In genomic region chr8:120821399-120822170, GRCm38 (mm10) we compare ENCODE assay signal across 9 mouse cellular contexts.
A peak's percentile ranks its signal among the peaks of the same experiment; 100 is the strongest.
DNase-seq lines count a peak whose midpoint lies in the region; ATAC-seq and TF ChIP-seq lines count a peak whose summit lies in the region.
"Had no signal": no experiment of that assay in that cellular context is flagged by ENCODE, and none has a peak within 500 bp of the region (broad histone marks: within the 10 kb centered on the region; RNA-seq: fewer than 3 reads in every experiment).

No protein-coding gene starts in this region.

- no peaks in the 10 kb centered on the region for H3K27me3 ChIP-seq in kidney, adult 2 months (replicated peaks; ENCODE audit: control insufficient read depth, insufficient read depth, low read length)
- peaks cover 21% of the 10 kb centered on the region; the same call in 1 of the 2 replicates for H3K27me3 ChIP-seq in kidney, embryonic 14.5 days (ENCODE audit: control insufficient read depth, insufficient read depth, low read length)
- H3K27me3 ChIP-seq in lung, embryonic 15.5 days, result no peaks in the 10 kb centered on the region

- TF ChIP-seq POLR2A in kidney, adult 2 months (IDR thresholded peaks at IDR 0.05; ENCODE audit: low read depth, low read length), result no peak

- H3K9me3 ChIP-seq in kidney, embryonic 14.5 days (ENCODE audit: control insufficient read depth, low read length), result peaks cover 5% of the 10 kb centered on the region; the same call in 1 of the 2 replicates
- no peaks in the 10 kb centered on the region for H3K9me3 ChIP-seq in lung, embryonic 15.5 days

- DNase-seq in kidney, adult 2 months, result peak; percentile 61
- DNase-seq in kidney, adult 11 months, result no peak
- peak; percentile 70 for DNase-seq in R1 (ENCODE audit: low read depth, low spot score)
- DNase-seq in embryo, embryonic 11 days, result peak; percentile 79
- DNase-seq in right cerebral cortex, adult 18-20 months, result peak; percentile 14
- DNase-seq in ovary, postnatal 10 days (ENCODE audit: low spot score), result no peak

- no peaks in the 10 kb centered on the region for H3K36me3 ChIP-seq in kidney, adult 2 months (ENCODE audit: control insufficient read depth, insufficient read depth, low read length)
- no peaks in the 10 kb centered on the region for H3K36me3 ChIP-seq in kidney, embryonic 14.5 days (ENCODE audit: control insufficient read depth, insufficient read depth, low read length)
- no peaks in the 10 kb centered on the region for H3K36me3 ChIP-seq in lung, embryonic 15.5 days

- no peak overlapping the region for H3K9ac ChIP-seq in kidney, embryonic 14.5 days (ENCODE audit: low read depth, low read length)
- H3K9ac ChIP-seq in lung, embryonic 15.5 days, result no peak overlapping the region

- 34% methylated on average over 9 of the region's 9 CpGs for WGBS in kidney, adult 2 months
- WGBS in kidney, embryonic 14.5 days, result 33% methylated on average over 9 of the region's 9 CpGs
- 25% methylated on average over 9 of the region's 9 CpGs for WGBS in lung, embryonic 15.5 days

- peak; percentile 66 for TF ChIP-seq CTCF in kidney, adult 2 months (conservative IDR thresholded peaks at IDR 0.05; ENCODE audit: insufficient read depth, insufficient read length, low read depth, low read length)

- no peak overlapping the region for H3K4me3 ChIP-seq in kidney, adult 2 months (ENCODE audit: insufficient read depth, low read depth, low read length)
- no peak overlapping the region for H3K4me3 ChIP-seq in kidney, embryonic 14.5 days (ENCODE audit: low read length)
- no peak overlapping the region for H3K4me3 ChIP-seq in lung, embryonic 15.5 days
- H3K4me3 ChIP-seq: myocyte had no signal

- ATAC-seq in kidney, embryonic 14.5 days (ENCODE audit: low FRiP score, low TSS enrichment), result peak; percentile 43
- ATAC-seq in lung, embryonic 15.5 days (ENCODE audit: borderline replicate concordance, extremely low read depth, low FRiP score, low TSS enrichment), result peak; percentile 49

- no peak overlapping the region for H3K27ac ChIP-seq in kidney, adult 2 months (ENCODE audit: insufficient read depth, low read depth, low read length)
- no peak overlapping the region for H3K27ac ChIP-seq in kidney, embryonic 14.5 days (ENCODE audit: low read depth, low read length)
- peak overlapping the region; percentile 35; the same call in 1 of the 2 replicates for H3K27ac ChIP-seq in lung, embryonic 15.5 days

- H3K4me2 ChIP-seq in kidney, embryonic 14.5 days (replicated peaks; ENCODE audit: low read depth, low read length), result no peak overlapping the region
- H3K4me2 ChIP-seq in lung, embryonic 15.5 days, result peak overlapping the region; percentile 9; the same call in 1 of the 2 replicates

- no peaks in the 10 kb centered on the region for H3K4me1 ChIP-seq in kidney, adult 2 months (ENCODE audit: control insufficient read depth, insufficient read depth, low read length)
- H3K4me1 ChIP-seq in kidney, embryonic 14.5 days (ENCODE audit: control insufficient read depth, insufficient read depth, low read length), result no peaks in the 10 kb centered on the region
- H3K4me1 ChIP-seq in lung, embryonic 15.5 days, result peaks cover 18% of the 10 kb centered on the region

Comparison
In these comparisons a context has a peak if more than half of its experiments do, and no peak if none do; other contexts are left out.
1. DNase-seq: peak in kidney, adult 2 months (single experiment), R1 (single experiment), embryo, embryonic 11 days (single experiment) and right cerebral cortex, adult 18-20 months (single experiment); none in kidney, adult 11 months (single experiment) and ovary, postnatal 10 days (single experiment).